Mouse (Mus musculus): ENCODE results near the gene Ttc28. TPM values are rescaled to one million over a fixed set of nuclear protein-coding genes. Genes with fewer than 3 reads are reported as not detected.

Ttc28 gene
- polyA plus RNA-seq, 1 experiment = 7.4 TPM

DNA sequence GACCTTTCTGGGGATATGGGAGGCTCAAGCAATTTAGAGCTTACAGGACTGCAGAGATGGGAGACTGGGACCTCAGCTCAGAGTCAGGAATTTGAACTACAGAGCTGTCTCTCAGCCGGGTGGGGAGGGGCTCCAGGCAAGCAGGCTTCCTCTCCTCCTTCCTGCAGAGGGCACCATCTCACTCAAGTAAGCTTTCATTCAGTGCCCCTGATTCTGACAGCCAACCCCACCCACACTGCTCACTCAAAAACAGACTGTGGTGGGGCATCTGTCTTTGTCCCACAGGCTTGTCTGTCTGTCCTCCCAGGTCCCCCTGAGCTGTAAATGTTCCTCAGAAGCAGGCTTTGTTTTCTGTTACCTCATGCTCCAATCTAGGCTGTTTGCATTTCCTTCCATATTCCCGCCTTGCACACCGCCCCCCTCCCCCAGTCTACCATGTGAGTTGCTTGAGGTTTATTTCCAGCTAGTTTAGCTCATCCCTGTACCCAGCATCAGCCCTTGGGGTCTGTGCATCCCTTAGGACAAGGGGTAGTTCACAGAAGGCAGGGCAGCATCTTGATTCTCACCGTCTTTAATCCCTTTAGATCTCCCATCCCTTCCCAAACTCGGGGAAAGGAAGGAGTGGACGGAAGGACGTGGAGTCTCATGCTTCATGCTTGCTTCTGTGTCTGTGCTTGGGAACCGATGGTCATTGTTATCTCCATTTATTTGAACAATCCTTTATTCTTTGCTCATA, 328.5 kb downstream of the Ttc28 start:
- H3K4me1 ChIP-seq (ENCODE audit: control insufficient read depth, insufficient read depth, low read length) = no peaks in the 10 kb centered on the region
- TF ChIP-seq CTCF (IDR thresholded peaks at IDR 0.05; ENCODE audit: control insufficient read depth, insufficient read depth, low read length) (no peak; the same call in 1 of the 2 replicates), POLR2A (IDR thresholded peaks at IDR 0.05; ENCODE audit: borderline replicate concordance, control insufficient read depth, low read depth, low read length) (no peak)
- WGBS = 56% methylated on average over 8 of the region's 8 CpGs
- no peak overlapping the region for H3K4me3 ChIP-seq (replicated peaks; ENCODE audit: control insufficient read depth, low read depth, low read length)
- H3K27ac ChIP-seq (ENCODE audit: control insufficient read depth, insufficient read depth, low read depth, low read length, poor library complexity) = no peak overlapping the region

DNA sequence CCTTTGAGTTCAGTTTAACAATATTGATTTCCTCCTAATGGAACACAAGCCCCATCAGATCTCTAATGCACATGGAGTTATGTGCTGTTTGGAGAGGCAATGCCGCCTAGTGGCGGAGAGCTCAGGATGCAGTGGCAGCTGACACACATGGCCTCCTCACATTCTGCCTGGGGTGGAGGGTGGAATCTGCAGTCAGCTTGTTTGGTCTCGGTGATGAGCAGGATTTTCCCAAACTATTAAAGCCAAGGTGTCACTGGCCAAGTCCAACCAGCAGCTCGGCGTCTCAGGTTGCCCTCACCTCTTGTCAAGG, 329.0 kb downstream of the Ttc28 start:
- Histone ChIP-seq H3K4me3 (replicated peaks; ENCODE audit: control insufficient read depth, low read depth, low read length) (no peak overlapping the region), H3K27ac (ENCODE audit: control insufficient read depth, insufficient read depth, low read depth, low read length, poor library complexity) (no peak overlapping the region), H3K4me1 (ENCODE audit: control insufficient read depth, insufficient read depth, low read length) (no peaks in the 10 kb centered on the region)
- TF ChIP-seq CTCF (IDR thresholded peaks at IDR 0.05; ENCODE audit: control insufficient read depth, insufficient read depth, low read length) (peak; percentile 65), POLR2A (IDR thresholded peaks at IDR 0.05; ENCODE audit: borderline replicate concordance, control insufficient read depth, low read depth, low read length) (no peak)
- 66% methylated on average over 5 of the region's 5 CpGs for WGBS

DNA sequence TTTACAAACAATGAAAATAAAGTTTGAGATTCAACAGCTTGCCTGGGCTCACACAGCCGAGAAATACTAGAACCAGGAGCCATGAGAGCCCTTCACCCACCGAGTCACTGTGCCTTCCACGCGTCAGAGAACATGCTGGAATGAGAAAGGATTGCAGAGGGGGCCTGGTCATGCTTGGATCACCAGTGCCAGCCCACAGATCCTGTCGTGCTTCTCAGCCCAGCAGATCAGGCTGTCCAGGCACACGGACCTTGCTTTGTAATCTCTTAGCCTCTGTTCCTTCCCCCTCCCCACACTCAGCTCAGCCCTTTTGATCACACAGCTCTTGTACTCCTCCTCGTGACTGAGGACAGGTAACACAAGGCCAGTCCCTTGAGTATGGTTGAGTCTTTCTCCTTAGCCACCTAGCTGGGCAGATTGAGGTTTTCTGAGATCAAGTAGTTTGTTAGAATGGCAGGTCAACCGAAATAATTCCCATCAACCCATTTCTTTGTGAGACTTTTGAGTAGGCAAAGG, 334.4 kb downstream of the Ttc28 start:
- 71% methylated on average over 8 of the region's 8 CpGs for WGBS
- no peaks in the 10 kb centered on the region for H3K4me1 ChIP-seq (ENCODE audit: control insufficient read depth, insufficient read depth, low read length)
- TF ChIP-seq POLR2A (IDR thresholded peaks at IDR 0.05; ENCODE audit: borderline replicate concordance, control insufficient read depth, low read depth, low read length) = no peak
- TF ChIP-seq CTCF (IDR thresholded peaks at IDR 0.05; ENCODE audit: control insufficient read depth, insufficient read depth, low read length) = no peak
- H3K27ac ChIP-seq (ENCODE audit: control insufficient read depth, insufficient read depth, low read depth, low read length, poor library complexity) = no peak overlapping the region
- H3K4me3 ChIP-seq (replicated peaks; ENCODE audit: control insufficient read depth, low read depth, low read length) = no peak overlapping the region

DNA sequence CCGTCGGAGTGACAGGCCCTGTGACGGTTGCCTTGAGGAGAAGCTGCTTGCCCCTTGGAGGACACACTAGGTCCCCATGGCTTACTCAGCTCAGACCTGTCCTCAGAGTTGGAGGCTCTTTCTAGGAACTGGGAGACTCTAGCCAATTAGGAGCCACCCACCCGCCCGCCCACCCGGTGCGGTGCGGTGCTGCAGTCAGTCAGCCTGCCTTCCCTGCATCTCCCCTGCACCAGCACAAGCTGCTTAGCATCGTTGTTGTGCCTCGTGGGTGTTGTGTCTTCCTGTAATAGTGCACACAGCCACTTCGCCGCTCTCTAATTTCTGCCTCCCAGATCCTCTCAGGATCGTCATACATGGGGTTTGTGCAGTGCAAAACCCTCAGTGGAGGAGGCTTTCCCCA, 335.3 kb downstream of the Ttc28 start:
- Histone ChIP-seq H3K4me3 (replicated peaks; ENCODE audit: control insufficient read depth, low read depth, low read length) (no peak overlapping the region), H3K27ac (ENCODE audit: control insufficient read depth, insufficient read depth, low read depth, low read length, poor library complexity) (no peak overlapping the region), H3K4me1 (ENCODE audit: control insufficient read depth, insufficient read depth, low read length) (no peaks in the 10 kb centered on the region)
- TF ChIP-seq CTCF (IDR thresholded peaks at IDR 0.05; ENCODE audit: control insufficient read depth, insufficient read depth, low read length) (no peak), POLR2A (IDR thresholded peaks at IDR 0.05; ENCODE audit: borderline replicate concordance, control insufficient read depth, low read depth, low read length) (no peak)
- 86% methylated on average over 13 of the region's 13 CpGs for WGBS

DNA sequence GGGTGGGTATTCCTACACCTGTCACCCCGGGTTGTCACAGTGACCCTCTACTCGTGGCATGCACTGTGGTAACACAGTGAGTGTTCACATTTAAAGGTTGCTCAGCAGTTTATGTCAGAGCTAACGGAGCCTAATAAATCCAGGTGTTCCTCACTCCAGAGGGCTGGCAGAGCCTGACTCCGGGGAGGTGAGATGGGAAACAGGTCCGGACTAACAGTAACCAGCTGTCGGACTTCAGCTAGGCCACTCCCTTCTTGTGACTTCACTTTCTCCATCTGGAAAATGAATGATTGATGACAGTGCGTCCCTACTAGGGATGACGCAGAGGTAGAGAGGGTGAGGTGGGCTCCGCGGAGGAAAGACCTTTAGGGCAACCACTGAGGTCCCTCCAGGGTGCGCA, 336.1 kb downstream of the Ttc28 start:
- Histone ChIP-seq H3K4me3 (replicated peaks; ENCODE audit: control insufficient read depth, low read depth, low read length) (no peak overlapping the region), H3K27ac (ENCODE audit: control insufficient read depth, insufficient read depth, low read depth, low read length, poor library complexity) (no peak overlapping the region), H3K4me1 (ENCODE audit: control insufficient read depth, insufficient read depth, low read length) (no peaks in the 10 kb centered on the region)
- WGBS = 86% methylated on average over 11 of the region's 11 CpGs
- TF ChIP-seq CTCF (IDR thresholded peaks at IDR 0.05; ENCODE audit: control insufficient read depth, insufficient read depth, low read length) = no peak
- TF ChIP-seq POLR2A (IDR thresholded peaks at IDR 0.05; ENCODE audit: borderline replicate concordance, control insufficient read depth, low read depth, low read length) = no peak

DNA sequence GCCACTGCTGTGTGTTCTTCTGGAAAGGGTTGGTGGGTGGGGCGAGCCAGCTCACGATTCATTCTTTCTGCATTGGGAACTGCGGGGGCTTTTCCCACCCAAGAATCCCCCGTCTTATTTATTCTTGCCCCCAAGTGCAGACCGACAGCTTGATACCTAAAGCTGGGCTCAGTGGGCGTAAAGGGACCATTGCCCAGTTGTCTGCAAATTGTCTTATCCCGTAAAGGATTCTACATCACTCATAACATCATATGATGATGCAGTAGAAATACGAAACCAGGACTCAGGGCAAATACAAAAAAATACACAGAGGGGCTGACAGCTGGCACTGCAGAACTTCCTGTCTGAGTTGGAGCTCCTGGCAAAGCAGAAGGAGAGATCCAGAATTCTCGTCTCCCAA, 336.6 kb downstream of the Ttc28 start:
- Histone ChIP-seq H3K4me3 (replicated peaks; ENCODE audit: control insufficient read depth, low read depth, low read length) (no peak overlapping the region), H3K4me1 (ENCODE audit: control insufficient read depth, insufficient read depth, low read length) (no peaks in the 10 kb centered on the region), H3K27ac (ENCODE audit: control insufficient read depth, insufficient read depth, low read depth, low read length, poor library complexity) (no peak overlapping the region)
- no peak for TF ChIP-seq POLR2A (IDR thresholded peaks at IDR 0.05; ENCODE audit: borderline replicate concordance, control insufficient read depth, low read depth, low read length)
- no peak for TF ChIP-seq CTCF (IDR thresholded peaks at IDR 0.05; ENCODE audit: control insufficient read depth, insufficient read depth, low read length)
- 86% methylated on average over 9 of the region's 9 CpGs for WGBS

DNA sequence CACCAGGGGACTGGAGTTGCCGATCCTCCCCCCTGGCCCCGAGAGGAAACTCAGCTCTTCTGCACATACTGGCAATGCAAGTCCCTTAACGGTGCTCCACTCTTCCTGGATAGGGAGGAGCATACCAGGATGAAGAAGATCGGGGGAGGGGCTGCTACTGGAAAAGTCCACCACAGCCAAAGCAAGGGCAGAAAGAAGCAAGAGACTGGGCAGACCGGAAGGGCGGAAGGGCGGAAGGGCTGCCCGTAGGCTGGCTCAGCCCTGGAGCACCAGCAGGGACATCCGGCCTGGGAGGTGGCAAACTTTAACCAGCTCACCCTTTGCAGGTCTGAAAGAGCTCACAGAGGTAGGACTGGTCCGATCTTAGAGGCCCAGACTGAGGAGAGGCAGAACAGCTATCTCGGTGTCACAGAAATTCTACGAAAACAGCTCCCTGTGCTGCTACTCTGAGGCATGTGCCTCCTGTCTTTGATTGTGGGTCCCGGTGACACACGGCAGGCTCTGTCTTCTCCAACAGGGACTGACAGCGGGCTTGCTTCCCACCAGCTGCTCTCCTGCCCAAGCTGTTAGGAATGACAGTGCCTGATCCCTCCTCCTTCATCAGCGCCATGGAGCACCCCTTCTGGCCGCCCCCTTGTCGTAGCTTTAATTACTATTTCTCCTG, 338.0 kb downstream of the Ttc28 start:
- H3K27ac ChIP-seq (ENCODE audit: control insufficient read depth, insufficient read depth, low read depth, low read length, poor library complexity) = no peak overlapping the region
- TF ChIP-seq CTCF (IDR thresholded peaks at IDR 0.05; ENCODE audit: control insufficient read depth, insufficient read depth, low read length) = no peak
- TF ChIP-seq POLR2A (IDR thresholded peaks at IDR 0.05; ENCODE audit: borderline replicate concordance, control insufficient read depth, low read depth, low read length) = no peak
- H3K4me1 ChIP-seq (ENCODE audit: control insufficient read depth, insufficient read depth, low read length) = no peaks in the 10 kb centered on the region
- no peak overlapping the region for H3K4me3 ChIP-seq (replicated peaks; ENCODE audit: control insufficient read depth, low read depth, low read length)
- WGBS = 84% methylated on average over 18 of the region's 18 CpGs

DNA sequence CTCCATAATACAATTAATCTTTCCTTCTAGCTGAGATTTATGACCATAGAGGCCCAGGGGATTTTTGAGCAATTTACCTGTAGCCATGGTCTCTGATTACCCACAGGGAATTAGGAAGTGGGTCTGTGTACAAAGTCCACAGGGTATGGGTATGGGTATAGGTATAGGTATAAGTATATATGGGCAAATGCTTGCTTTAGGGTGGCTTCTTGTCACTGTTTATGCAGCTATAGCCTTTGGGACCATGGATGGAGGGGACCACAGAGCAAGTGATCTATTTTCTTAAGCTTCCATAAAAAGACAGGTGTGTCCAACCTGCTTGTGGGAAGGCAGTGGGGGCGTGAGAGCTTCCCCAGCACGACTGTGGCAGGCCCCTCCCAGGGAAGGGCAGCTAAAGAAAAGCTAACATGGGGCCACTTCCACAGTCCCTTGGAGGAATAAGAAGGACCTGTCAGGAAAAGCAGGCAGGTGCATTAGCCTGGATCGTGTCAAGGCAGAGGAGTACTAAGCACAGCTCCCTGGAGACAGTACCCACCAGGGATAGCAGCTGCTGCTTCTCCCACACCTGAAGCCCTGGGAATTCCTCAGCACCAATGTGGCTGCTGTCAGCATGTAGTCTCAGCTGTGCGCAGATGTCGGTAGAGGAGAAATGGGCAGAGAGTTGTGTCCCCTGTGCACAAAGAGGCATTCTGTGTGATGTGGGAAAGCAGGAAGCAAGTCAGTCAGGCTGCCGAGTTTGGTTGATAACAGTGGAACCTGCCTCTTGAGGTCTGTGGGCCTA, 338.7 kb downstream of the Ttc28 start:
- H3K27ac ChIP-seq (ENCODE audit: control insufficient read depth, insufficient read depth, low read depth, low read length, poor library complexity) = no peak overlapping the region
- no peaks in the 10 kb centered on the region for H3K4me1 ChIP-seq (ENCODE audit: control insufficient read depth, insufficient read depth, low read length)
- TF ChIP-seq POLR2A (IDR thresholded peaks at IDR 0.05; ENCODE audit: borderline replicate concordance, control insufficient read depth, low read depth, low read length) = no peak
- TF ChIP-seq CTCF (IDR thresholded peaks at IDR 0.05; ENCODE audit: control insufficient read depth, insufficient read depth, low read length) = no peak
- WGBS = 72% methylated on average over 6 of the region's 6 CpGs
- no peak overlapping the region for H3K4me3 ChIP-seq (replicated peaks; ENCODE audit: control insufficient read depth, low read depth, low read length)
